Mouse (Mus musculus) thymus, adult 2 months (tissue): ENCODE results near the gene Pibf1.

Source experiments
- CTCF ChIP-seq: fragments of 200-500 bp; IDR thresholded peaks from 2 replicates; pipeline ENCODE4 v1.5.1; 2012; ENCODE audit warnings: mild to moderate bottlenecking, control low read depth, low read length, moderate library complexity, borderline replicate concordance; ENCODE audit not compliant: control insufficient read depth, poor library complexity, insufficient read depth; ENCODE audit errors: extremely low read depth
- POLR2A ChIP-seq: fragments of 200-500 bp; IDR thresholded peaks from 2 replicates; pipeline ENCODE4 v1.6.1; 2012; ENCODE audit warnings: mild to moderate bottlenecking, low read length, control low read depth, moderate library complexity; ENCODE audit not compliant: control insufficient read depth, poor library complexity, insufficient read depth; ENCODE audit errors: extremely low read depth

- TF ChIP-seq CTCF (no peak), POLR2A (no peak)
These were observed 853 bp downstream of the Pibf1 start for GRCm38 (mm10) chr14:99099967-99100587.
